Mouse (Mus musculus) left cerebral cortex, postnatal 25 days (tissue): ENCODE data around the gene Olfr279. TPM values are rescaled to one million over a fixed set of nuclear protein-coding genes. Genes with fewer than 3 reads are reported as not detected.

Source experiments
- DNase-seq, 2 experiments: peaks; one replicate each; pipeline ENCODE4 v3.0.0; 2022; ENCODE audit warnings: low spot score in 2 of 2, mixed read lengths in 1 of 2
- intact Hi-C: fragments of 180-260 bp; cut with DNase I; formaldehyde crosslinking; loops from one replicate; pipeline ENCODE4 v1.15.1; 2025
- total RNA-seq, 2 experiments: library from RNA; stranded (reverse); gene quantifications; 2 replicates each; pipeline ENCODE4 v1.2.3; 2021

The Olfr279 gene
- total RNA-seq: not detected

DNA sequence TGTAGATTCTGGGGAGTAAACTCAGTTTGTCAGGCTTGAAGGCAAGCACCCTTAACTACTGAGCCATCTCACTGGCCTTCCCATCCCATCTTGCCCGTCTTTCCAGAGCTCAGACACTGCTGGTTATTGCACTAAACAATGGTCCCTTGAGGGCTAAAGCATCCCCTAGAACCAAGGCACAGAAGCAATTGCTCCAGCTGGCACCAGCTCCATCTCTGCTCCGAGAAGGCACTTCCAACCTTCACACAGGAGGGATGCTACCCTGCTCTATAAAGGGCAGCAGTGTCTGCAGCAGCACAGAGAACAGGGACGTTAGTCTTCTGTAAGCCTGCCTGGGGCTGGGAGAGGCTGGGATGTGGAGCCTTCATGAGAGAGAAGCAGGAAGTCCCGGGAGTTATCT lies at the start of gene Olfr279:
Olfr279 (plus strand) TSS at position 301 of the 400 bp plus-strand sequence.
- intact Hi-C loops: no loop called here
- DNase-seq: no peak

DNA sequence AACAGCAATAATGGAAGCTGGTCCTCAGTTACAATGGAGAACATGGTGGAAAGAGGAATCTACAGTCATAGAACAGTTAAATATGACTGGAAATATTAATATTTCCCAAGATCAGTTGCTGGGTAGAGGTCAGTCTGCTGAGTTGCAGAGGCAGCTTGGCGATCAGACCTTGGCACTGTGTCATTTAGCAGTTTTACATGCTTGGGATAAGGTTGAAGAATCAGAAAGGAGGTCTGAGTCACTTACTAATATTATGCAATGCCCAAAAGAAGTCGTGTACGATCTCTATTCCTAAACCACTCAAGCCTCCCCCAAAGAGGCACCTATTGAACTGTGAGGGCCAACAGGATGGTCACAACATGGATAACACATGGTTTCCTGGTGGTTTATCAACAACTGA lies 47.6 kb upstream of the Olfr279 start:
- no peak for DNase-seq
- intact Hi-C loops: no loop called here

DNA sequence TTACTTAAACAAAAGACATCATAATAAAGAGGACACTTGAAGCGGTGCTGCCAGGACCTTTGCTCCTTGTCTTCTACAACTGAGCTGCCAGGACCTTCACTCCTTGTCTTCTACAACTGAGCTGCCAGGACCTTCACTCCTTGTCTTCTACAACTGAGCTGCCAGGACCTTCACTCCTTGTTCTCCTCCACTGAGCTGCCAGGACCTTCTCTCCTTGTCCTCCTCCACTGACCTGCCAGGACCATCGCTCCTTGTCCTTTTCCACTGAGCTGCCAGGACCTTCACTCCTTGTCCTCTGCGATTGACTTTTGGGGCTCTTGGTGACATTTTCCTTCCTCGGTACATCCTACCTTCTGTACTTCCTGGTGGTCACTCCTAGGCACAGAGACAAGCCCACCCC lies 43.7 kb upstream of the Olfr279 start:
- intact Hi-C loops: no loop called here
- no peak for DNase-seq

DNA sequence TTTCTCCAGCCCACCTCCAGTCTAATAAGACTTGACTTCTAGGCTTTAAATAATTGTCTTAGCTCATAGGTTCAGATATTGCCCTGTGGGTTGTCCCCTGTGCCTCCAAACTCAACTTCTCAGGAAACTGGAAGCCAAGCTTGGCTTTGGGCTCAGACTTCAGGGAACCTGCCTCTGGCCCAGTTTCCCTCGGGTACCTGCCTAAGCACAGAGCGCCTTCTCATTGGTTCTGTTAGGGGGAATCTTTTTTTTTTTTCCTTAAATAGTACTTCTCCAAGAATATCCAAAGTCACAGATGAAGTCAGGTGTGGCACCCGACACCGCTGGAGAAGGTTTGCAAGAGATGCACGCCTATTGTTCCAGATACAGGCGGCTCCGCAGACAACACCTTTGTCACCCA lies 39.9 kb upstream of the Olfr279 start, which contains the start of gene Olfr281:
Olfr281 (plus strand) TSS at position 301 of the 400 bp plus-strand sequence.
- DNase-seq: no peak
- intact Hi-C loops: no loop called here

DNA sequence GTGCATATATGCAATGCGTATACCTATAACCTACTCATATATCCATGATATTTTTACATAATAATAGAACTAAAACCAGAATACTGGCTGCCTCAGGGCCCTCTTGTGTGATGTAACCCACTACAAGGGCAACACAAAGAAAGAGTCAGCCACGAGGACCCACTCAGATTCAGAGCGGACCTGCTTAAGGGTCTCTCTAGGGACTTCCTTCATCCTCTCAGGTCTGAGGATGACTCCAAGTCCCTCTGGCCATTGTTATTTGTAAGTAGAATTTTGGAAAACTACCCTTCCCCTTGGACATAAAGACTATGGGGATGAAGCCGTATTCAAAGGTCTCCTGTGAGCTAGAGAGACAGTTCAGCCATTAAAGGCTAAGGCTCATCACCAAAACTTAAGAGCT lies 22.6 kb upstream of the Olfr279 start, which contains the start of gene OR5BS1P:
OR5BS1P (plus strand) TSS at position 301 of the 400 bp plus-strand sequence.
- DNase-seq: no peak
- intact Hi-C loops: no loop called here

DNA sequence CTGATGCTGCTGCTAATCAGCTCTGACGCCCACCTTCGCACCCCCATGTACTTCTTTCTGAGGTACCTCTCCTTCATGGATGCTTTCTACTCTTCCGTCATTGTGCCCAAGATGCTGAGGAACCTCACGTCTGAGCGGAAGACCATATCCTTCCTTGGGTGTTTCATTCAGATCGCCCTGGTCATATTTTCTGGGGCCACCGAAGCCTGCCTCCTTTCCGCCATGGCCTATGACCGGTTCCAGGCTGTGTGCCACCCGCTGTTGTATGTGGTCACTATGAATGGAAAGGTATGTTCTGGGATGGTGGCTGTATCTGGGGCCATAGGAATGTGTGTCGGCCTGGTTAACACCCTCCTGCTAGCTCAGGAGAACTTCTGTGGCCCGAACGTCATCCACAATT lies 20.7 kb upstream of the Olfr279 start:
- no peak for DNase-seq
- intact Hi-C loops: no loop called here

DNA sequence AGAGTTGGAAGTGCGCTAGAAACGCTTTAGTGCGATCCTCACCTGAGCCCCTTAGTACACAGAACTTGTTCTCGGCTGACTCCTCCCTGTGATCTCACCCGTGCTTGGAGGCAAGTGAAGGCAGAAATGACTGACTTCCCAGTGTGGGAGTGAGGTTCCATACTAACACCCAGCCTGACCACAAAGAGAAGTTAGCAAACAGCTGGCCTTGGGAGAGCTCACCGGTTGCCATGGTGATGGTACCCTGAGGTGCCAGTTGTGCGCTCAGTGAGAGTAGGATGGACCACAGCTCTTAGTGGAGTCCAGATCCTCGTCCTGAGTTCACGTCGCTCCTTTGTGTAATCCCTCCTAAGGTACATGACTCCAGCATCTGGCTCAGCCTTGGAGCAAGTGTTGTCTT lies 17.2 kb upstream of the Olfr279 start:
- intact Hi-C loops: no loop called here
- DNase-seq: no peak

DNA sequence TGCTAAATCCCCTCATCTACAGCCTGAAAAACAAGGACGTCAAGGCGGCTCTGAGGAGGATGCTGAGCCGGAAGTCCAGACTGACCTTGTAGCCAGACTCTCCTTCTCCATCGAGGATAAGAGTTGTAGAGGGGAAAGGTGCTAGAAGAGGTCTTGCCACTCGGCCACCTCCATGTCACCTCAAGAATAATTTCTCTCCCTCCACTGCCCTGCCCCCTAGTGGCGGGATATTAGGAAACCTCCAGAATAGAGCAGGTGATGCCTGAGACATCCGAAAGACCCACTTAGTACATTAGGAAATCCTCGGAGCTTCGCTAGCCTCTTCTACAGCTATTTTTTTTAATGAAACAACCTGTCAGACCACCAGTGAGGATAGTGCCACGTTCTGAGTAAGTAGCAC lies 16.8 kb upstream of the Olfr279 start:
- peak in 1 of 2 experiments; percentile 29 for DNase-seq
- intact Hi-C loops: no loop called here

DNA sequence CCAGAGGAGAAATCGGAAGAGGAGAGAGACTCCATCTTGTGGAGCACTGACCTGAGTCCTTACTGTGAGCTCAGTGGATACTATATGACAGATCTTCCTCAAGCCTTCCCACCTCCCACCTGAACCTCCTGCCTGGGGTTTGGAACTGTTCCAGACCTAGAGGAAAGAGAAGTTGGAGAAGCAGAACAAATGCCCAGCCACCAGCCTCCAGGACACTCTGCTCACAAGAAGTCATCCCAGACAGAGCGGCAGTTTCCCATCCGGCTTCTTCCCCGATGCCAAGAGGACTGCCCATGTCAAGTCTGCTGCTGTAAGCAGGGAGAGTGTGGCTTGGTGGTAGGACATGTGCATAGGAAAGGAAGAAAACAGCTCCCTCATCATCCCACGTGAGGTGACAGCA lies 15.9 kb upstream of the Olfr279 start:
- no peak for DNase-seq
- intact Hi-C loops: no loop called here

DNA sequence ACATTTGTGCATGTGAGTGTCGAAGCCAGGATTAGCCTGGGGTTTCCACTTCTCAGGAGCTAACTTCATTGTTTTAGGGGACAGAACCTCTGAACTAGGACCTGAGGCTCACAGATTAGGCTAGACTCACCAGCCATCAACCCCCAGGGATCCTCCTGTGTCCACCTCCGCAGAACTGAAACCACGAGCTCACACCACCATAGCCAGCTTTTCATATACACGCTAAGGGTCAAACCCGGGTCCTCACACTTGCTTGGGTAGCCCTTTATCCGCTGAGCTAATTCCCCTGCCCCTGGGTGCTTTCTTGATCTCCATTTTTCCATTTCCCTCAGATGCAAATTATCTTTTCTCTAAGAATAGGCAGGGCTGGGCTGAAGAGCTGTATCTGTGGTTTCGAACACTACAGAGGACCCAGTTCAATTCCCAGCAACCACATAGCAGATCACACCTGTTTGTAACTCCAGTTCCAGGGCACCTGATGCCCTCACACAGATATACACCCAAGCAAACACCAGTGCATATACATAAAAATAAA lies 12.6 kb upstream of the Olfr279 start:
- DNase-seq: no peak
- intact Hi-C loops: no loop called here

DNA sequence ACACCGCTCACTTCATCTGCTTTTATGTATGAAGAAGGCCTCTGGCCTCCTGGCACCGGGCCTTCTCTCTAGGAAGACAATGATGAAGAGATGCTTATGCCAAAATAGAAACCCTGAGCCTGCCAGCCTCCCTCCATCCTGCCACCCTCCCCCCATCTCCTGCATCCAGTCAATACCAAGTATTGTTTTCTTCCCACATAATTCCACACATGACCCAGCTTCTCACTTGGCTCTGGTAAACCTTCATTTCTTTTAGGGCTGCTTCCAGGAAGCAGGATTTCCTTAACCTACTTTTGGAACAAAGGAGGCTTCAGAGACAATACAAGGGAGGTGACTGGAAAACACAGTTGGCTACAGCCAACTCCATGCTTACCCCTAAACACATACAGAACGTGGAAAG lies 9.5 kb upstream of the Olfr279 start, which contains the start of gene Lalba:
Lalba (minus strand) TSS at position 21 of the 400 bp plus-strand sequence.
- intact Hi-C loops: no loop called here
- DNase-seq: no peak

DNA sequence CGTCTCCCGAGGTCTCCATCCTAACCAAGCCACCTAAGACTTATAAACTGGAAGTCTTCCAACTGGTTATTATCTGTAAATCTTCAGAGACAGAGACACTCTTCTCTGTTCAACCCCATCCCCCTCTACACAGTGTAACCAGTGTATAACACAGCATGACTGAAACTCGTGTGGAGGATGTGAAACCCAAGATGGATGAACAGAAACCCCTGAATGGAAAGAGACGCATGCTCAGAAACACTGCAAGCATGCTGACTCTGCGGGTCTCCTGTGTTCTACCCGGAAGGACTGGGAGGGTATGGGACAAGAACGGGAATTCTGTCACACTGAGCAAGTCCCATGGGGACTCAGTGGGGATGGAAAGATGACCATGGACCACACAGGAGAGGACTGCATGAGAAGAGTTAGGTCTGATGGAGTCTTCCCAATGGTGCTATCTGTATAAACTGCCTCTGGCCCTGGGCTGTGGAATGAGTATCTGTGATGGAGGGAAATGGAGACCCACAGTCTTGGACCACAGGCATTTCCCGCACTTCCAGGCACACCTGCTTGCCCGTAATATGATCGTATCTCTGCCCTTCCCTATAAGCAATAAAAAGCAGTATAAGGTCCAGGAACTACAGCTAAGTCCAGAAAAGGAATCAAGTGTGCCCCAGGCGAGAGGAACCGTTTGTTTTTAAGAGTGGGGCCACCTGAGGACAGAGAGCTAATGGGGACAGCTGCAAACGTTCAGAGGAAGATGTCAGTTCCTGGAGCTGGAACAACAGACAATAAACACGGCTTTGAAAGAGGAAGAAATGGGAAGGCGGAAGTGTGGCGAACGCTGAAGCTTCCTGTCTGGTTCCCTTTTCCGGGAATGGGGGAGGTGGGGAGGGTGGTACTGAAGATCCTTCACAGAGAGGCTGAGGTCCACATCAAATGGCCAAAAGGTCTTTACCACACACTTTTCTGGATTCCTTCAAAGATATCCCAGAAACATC lies 8.0 kb upstream of the Olfr279 start:
- intact Hi-C loops: no loop called here

DNA sequence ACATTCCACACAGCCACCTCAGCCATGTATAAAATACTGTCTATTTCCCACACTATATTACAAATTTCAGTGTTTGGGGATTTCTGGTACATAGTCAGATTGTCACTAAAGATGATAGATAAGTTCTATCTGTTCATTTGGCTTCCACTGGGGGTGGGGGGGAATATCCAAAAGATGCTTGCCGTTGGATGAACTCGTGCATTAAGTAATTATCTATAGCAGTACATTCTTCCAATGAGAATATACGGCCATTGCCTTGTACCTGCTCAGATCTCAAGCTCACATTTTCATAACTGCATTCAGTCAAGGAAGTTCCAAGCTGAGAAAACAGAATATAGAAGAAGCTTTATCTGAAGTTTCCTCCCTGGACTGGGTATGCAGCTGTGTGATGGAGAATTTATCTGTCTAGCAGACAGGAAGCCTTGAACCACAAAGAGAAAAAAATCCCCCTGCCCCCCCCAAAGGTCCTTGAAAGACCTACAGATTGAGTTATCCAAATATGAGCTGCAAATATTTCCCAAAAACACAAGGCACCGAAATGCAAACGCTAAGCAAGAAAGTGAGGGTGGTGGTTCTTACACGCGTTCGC lies 5.7 kb upstream of the Olfr279 start:
- DNase-seq: no peak
- intact Hi-C loops: no loop called here

More for the DNA sequence above, 8.0 kb upstream of the Olfr279 start:
- DNase-seq: no peak

DNA sequence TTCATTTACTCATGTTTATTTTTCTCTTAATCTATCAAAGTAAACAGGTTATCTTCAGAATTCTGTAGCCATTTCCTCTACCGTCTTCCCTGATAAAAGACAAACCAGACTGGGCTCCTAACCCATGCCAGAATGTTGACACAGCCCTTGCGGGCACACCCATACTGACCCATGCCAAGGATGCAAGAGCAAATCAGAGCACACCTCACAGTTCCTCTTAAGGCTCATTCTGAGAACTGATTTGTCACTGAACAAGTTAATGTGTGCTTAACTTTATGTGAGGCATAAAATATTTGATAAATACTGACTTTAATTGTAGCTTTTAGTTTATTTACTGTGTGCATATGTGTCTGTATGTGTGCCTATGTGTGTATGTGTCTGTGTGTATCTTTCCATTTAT lies 870 bp upstream of the Olfr279 start:
- intact Hi-C loops: no loop called here

DNA sequence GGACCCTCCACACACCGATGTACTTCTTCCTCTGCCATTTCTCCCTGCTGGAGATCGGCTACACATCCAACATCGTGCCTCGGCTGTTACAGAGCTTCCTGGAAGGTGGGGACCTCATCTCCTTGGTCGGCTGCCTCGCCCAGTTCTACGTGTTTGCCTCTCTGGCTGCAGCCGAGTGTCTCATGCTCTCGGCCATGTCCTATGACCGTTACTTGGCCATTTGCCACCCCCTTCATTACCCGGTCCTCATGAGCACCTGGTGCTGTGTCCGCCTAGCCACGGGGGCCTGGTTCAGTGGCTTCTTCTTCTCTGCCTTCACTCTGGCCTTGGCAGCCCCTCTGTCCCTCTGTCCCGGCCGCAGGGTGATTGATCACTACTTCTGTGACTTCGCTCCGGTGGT lies 5.4 kb downstream of the Olfr279 start:
- DNase-seq: no peak
- intact Hi-C loops: no loop called here

More for the DNA sequence above, 870 bp upstream of the Olfr279 start:
- DNase-seq: no peak

DNA sequence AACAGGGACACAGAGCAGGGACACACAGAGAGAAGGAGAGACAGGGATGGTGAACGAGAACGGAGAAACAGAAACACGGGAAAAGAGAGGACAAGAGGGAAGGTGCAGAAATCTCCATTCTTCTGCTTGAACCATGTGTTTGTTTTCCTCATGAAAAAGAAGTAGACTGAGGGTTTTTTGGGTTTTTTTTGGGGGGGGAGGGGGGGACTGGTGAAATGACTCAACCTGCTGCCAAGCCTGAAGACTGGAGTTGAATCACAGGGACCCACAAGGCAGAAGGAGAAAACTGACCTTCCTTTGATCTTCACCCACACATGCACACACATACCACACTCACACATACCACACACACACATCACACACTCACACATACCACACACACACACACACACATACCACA lies 11.1 kb downstream of the Olfr279 start:
- no peak for DNase-seq
- intact Hi-C loops: loop anchor here (10.0 kb wide), 1 partner anchor 409 kb away; the partner anchor contains the start of genes Pfkm and Senp1

DNA sequence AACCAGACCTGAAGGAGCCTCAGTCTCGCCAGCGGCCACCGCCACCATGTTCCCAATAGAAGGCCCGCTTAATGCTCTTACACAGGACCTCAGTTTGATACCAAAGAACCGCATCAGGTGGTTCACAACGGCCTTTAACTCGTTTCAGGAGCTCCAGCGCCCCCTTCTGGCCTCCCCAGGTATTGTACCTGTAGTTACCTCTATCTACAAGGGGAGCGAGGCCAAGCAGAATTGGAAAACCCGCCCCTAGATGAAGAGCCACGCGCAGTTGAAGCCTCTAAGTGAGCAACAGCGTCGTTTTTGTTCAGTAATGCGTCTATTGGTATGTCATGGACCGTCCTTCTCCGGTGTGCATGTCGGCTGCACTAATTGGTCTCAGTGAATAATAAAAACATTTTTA lies 12.3 kb downstream of the Olfr279 start:
- intact Hi-C loops: loop anchor here (10.0 kb wide), 1 partner anchor 410 kb away; the partner anchor contains the start of genes Pfkm and Senp1
- DNase-seq: peak; percentile 56 to 61

DNA sequence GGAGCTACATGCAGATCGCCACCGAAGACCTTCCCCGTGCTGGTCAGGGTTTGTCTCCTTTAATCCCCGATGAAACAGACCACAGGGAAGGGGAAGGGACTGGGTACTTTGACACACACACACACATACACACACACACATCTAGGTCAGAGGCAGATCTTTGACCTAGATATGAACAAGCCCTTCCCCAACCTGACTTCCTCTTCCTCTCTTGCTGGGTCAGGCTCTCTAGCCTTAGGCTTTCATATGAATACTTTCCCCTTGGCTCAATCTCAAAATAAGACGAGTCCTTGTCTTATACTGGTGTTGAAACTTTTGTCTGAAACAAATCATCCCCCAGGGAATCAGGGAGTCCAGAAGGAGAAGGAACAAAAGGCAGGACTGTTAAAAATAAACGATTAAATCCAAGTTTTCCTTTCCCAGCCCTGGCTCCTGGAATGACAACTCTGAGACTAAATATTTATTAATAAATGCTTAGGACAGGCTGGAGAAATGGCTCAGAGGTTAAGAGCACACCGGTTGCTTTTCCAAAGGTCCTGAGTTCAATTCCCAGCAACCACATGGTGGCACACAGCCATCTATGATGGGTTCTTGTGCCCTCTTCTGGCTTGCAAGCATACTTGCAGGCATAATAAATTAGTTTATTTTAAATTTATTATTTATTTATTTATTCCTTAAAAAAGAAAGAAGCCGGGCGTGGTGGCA lies 14.2 kb downstream of the Olfr279 start:
- intact Hi-C loops: loop anchor here (10.0 kb wide), 1 partner anchor 412 kb away; the partner anchor contains the start of genes Pfkm and Senp1

DNA sequence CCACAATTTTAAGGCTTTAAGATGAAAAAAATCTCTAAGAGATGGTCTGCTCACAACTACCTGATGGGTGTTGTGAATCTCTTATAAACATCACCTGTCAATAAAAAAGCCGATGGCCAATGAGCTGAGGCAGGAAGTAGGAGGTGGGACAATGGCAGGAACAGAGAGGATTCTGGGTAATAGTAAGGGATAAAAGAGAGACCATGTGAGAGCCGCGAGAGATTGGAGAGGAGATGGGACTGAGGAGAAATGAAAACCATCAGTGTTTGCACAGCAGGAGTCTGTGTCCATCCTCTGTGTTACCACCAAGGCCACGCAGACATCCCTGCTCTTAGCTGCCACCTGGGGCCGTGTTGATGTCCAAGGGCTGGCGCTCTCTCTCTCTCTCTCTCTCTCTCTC lies 15.1 kb downstream of the Olfr279 start:
- intact Hi-C loops: loop anchor here (10.0 kb wide), 1 partner anchor 413 kb away; the partner anchor contains the start of genes Pfkm and Senp1
- DNase-seq: no peak

More for the DNA sequence above, 14.2 kb downstream of the Olfr279 start:
- no peak for DNase-seq
